Mouse (Mus musculus) bone marrow, adult 2 months (tissue): ENCODE measurements at regions not wholly inside any gene's neighbourhood (a gene's known extent, or its start where the extent isn't known, plus 50 kb on each side); places are given as distances from the start of the nearest gene placed in this dataset.

Experiments used
- CTCF ChIP-seq: fragments of 200-500 bp; IDR thresholded peaks from 2 replicates; pipeline ENCODE4 v1.5.1; 2011; ENCODE audit warnings: low read length, control low read depth; ENCODE audit not compliant: control insufficient read depth, insufficient read depth
- POLR2A ChIP-seq: fragments of 200-500 bp; IDR thresholded peaks from 2 replicates; pipeline ENCODE4 v1.6.1; 2011; ENCODE audit warnings: low read depth, mild to moderate bottlenecking, control low read depth, low read length, borderline replicate concordance; ENCODE audit not compliant: control insufficient read depth

- TF ChIP-seq CTCF = no peak
- no peak for TF ChIP-seq POLR2A
Observed at GRCm38 (mm10) chr8:79479326-79479725, 80.0 kb upstream of the Smad1 start.
